Mouse (Mus musculus) CH12.LX (cell line): Measurements from ENCODE around the gene Vmn1r54. TPM values are rescaled to one million over a fixed set of nuclear protein-coding genes. Genes with fewer than 3 reads are reported as not detected.

Source experiments
- DNase-seq: peaks from one replicate; pipeline ENCODE4 v3.0.0-alpha.2; 2013; ENCODE audit errors: extremely low read depth
- H3K27ac ChIP-seq: 2 replicates; pipeline ENCODE4 v1.5.1; 2012; ENCODE audit warnings: low read depth, mild to moderate bottlenecking, control low read depth, moderate library complexity; ENCODE audit not compliant: insufficient read depth
- H3K27me3 ChIP-seq: replicated peaks from 2 replicates; pipeline ENCODE3; 2012; ENCODE audit warnings: inconsistent platforms
- H3K36me3 ChIP-seq, 2 experiments: replicated peaks in 1 of 2; 2 replicates each; pipeline versions ENCODE3 to v1.6.1; 2012; ENCODE audit warnings: inconsistent platforms in 1 of 2, low read length in 1 of 2, mild to moderate bottlenecking in 1 of 2, mixed read lengths in 1 of 2, moderate library complexity in 1 of 2; ENCODE audit not compliant: control insufficient read depth in 1 of 2, insufficient read depth in 1 of 2
- H3K4me1 ChIP-seq, 2 experiments: 2 replicates each; pipeline ENCODE4 v1.6.1; 2012; ENCODE audit warnings: inconsistent platforms in 1 of 2, moderate library complexity in 1 of 2; ENCODE audit not compliant: insufficient read depth in 2 of 2, control insufficient read depth in 1 of 2
- H3K4me2 ChIP-seq: 2 replicates; pipeline ENCODE4 v1.6.1; 2012; ENCODE audit warnings: low read depth, mild to moderate bottlenecking, control low read depth; ENCODE audit not compliant: poor library complexity, insufficient read depth, severe bottlenecking
- H3K4me3 ChIP-seq, 3 experiments: fragments of 150-350 bp in 1 of 3; sonication (generic) in 1 of 3; replicated peaks in 1 of 3; 2 replicates each; pipeline versions ENCODE3 to v1.5.1; 2011 to 2012; ENCODE audit warnings: low read depth in 2 of 3, low read length in 2 of 3, mild to moderate bottlenecking in 2 of 3, moderate library complexity in 2 of 3, control low read depth in 1 of 3, improper control_type of control experiment in 1 of 3, inconsistent platforms in 1 of 3, mixed read lengths in 1 of 3; ENCODE audit not compliant: poor library complexity in 1 of 3
- H3K79me2 ChIP-seq: replicated peaks from 2 replicates; pipeline ENCODE4 v1.6.1; 2012; ENCODE audit warnings: mild to moderate bottlenecking, moderate library complexity; ENCODE audit not compliant: control insufficient read depth, poor library complexity, insufficient read depth, severe bottlenecking; ENCODE audit errors: extremely low read depth
- H3K9ac ChIP-seq: 2 replicates; pipeline ENCODE4 v1.6.1; 2012; ENCODE audit warnings: low read depth, mild to moderate bottlenecking, control low read depth, moderate library complexity; ENCODE audit not compliant: insufficient read depth
- H3K9me3 ChIP-seq: replicated peaks from 2 replicates; pipeline ENCODE3; 2012; ENCODE audit warnings: low read length, inconsistent platforms, mixed read lengths
- BHLHE40 ChIP-seq: IDR thresholded peaks from 2 replicates; pipeline ENCODE4 v1.6.1; 2011; ENCODE audit warnings: mild to moderate bottlenecking, low read depth, low read length, improper control_type of control experiment
- CHD2 ChIP-seq: IDR thresholded peaks from 2 replicates; pipeline ENCODE4 v1.6.1; 2011; ENCODE audit warnings: low read length, improper control_type of control experiment
- CTCF ChIP-seq, 2 experiments: IDR thresholded peaks in 1 of 2; conservative IDR thresholded peaks in 1 of 2; 2 replicates each; pipeline ENCODE4 v1.5.1; 2011 to 2012; ENCODE audit warnings: low read depth in 2 of 2, low read length in 2 of 2, improper control_type of control experiment in 1 of 2, inconsistent platforms in 1 of 2, mild to moderate bottlenecking in 1 of 2, moderate library complexity in 1 of 2
- EP300 ChIP-seq: IDR thresholded peaks from 2 replicates; pipeline ENCODE4 v1.6.1; 2011; ENCODE audit warnings: low read length, improper control_type of control experiment
- ETS1 ChIP-seq: conservative IDR thresholded peaks from 2 replicates; pipeline ENCODE4 v1.6.1; 2012; ENCODE audit warnings: low read depth, mild to moderate bottlenecking, inconsistent platforms, low read length, improper control_type of control experiment, moderate library complexity
- GABPA ChIP-seq: IDR thresholded peaks from 2 replicates; pipeline ENCODE4 v1.6.1; 2012; ENCODE audit warnings: low read depth, low read length, improper control_type of control experiment, inconsistent platforms; ENCODE audit not compliant: insufficient replicate concordance
- HCFC1 ChIP-seq: IDR thresholded peaks from 2 replicates; pipeline ENCODE4 v1.6.1; 2012; ENCODE audit warnings: low read depth, mild to moderate bottlenecking, inconsistent platforms, low read length, improper control_type of control experiment
- IRF4 ChIP-seq: IDR thresholded peaks from 2 replicates; pipeline ENCODE4 v1.6.1; 2014; ENCODE audit warnings: low read depth, mild to moderate bottlenecking, inconsistent platforms, low read length, improper control_type of control experiment
- KAT2A ChIP-seq: IDR thresholded peaks from 2 replicates; pipeline ENCODE4 v1.6.1; 2012; ENCODE audit warnings: low read length, improper control_type of control experiment, inconsistent platforms; ENCODE audit not compliant: insufficient replicate concordance
- MAFK ChIP-seq: IDR thresholded peaks from 2 replicates; pipeline ENCODE4 v1.6.1; 2011; ENCODE audit warnings: low read length, improper control_type of control experiment; ENCODE audit not compliant: insufficient replicate concordance
- MAX ChIP-seq: IDR thresholded peaks from 2 replicates; pipeline ENCODE4 v1.6.1; 2011; ENCODE audit warnings: low read length, improper control_type of control experiment
- MYC ChIP-seq: IDR thresholded peaks from 2 replicates; pipeline ENCODE4 v1.6.1; 2011; ENCODE audit warnings: low read depth, mild to moderate bottlenecking, improper control_type of control experiment, low read length
- NELFE ChIP-seq: IDR thresholded peaks from 2 replicates; pipeline ENCODE4 v1.6.1; 2011; ENCODE audit warnings: low read depth, low read length, improper control_type of control experiment
- NRF1 ChIP-seq: IDR thresholded peaks from 2 replicates; pipeline ENCODE4 v1.6.1; 2014; ENCODE audit warnings: low read depth, mild to moderate bottlenecking, inconsistent platforms, low read length, improper control_type of control experiment, moderate library complexity
- POLR2A ChIP-seq: IDR thresholded peaks from 2 replicates; pipeline ENCODE4 v1.6.1; 2011; ENCODE audit warnings: low read depth, mild to moderate bottlenecking, improper control_type of control experiment, low read length
- POLR2AphosphoS2 ChIP-seq: IDR thresholded peaks from 2 replicates; pipeline ENCODE4 v1.6.1; 2011; ENCODE audit warnings: low read depth, low read length, improper control_type of control experiment
- RAD21 ChIP-seq: IDR thresholded peaks from 2 replicates; pipeline ENCODE4 v1.6.1; 2011; ENCODE audit warnings: low read depth, mild to moderate bottlenecking, low read length, improper control_type of control experiment, moderate library complexity
- RCOR1 ChIP-seq: conservative IDR thresholded peaks from 2 replicates; pipeline ENCODE4 v1.6.1; 2012; ENCODE audit warnings: low read depth, mild to moderate bottlenecking, inconsistent platforms, low read length, improper control_type of control experiment
- SIN3A ChIP-seq: IDR thresholded peaks from 2 replicates; pipeline ENCODE4 v1.6.1; 2012; ENCODE audit warnings: low read length, improper control_type of control experiment, inconsistent platforms
- TBP ChIP-seq: conservative IDR thresholded peaks from 2 replicates; pipeline ENCODE4 v1.6.1; 2011; ENCODE audit warnings: low read depth, low read length, improper control_type of control experiment
- USF1 ChIP-seq: IDR thresholded peaks from 2 replicates; pipeline ENCODE4 v1.6.1; 2014; ENCODE audit warnings: low read depth, mild to moderate bottlenecking, inconsistent platforms, low read length, improper control_type of control experiment
- USF2 ChIP-seq: conservative IDR thresholded peaks from 2 replicates; pipeline ENCODE4 v1.6.1; 2011; ENCODE audit warnings: low read depth, low read length, improper control_type of control experiment
- ZC3H11A ChIP-seq: IDR thresholded peaks from 2 replicates; pipeline ENCODE4 v1.6.1; 2012; ENCODE audit warnings: low read depth, mild to moderate bottlenecking, inconsistent platforms, low read length, improper control_type of control experiment
- ZNF384 ChIP-seq: IDR thresholded peaks from 2 replicates; pipeline ENCODE4 v1.6.1; 2012; ENCODE audit warnings: low read depth, low read length, improper control_type of control experiment, inconsistent platforms
- dilution Hi-C: fragments of 300-500 bp; cut with MboI; formaldehyde crosslinking; loops from 2 replicates; pipeline ENCODE4 v1.14.3; 2020; ENCODE audit warnings: low sequenced_read_pairs; ENCODE audit not compliant: extremely low pct_unique_long_range_greater_than_20kb, extremely low pct_ligation_motif_present
- in situ Hi-C: fragments of 300-500 bp; cut with MboI; formaldehyde crosslinking; loops from 3 replicates; pipeline ENCODE4 v1.14.3; 2019; ENCODE audit warnings: low sequenced_read_pairs, low pct_ligation_motif_present, low pct_unique_long_range_greater_than_20kb, mixed read lengths
- polyA plus RNA-seq: library from polyadenylated mRNA; unstranded; fragments of >175 nt; gene quantifications from 2 replicates; pipeline ENCODE4 v1.2.1, GENCODE M21; 2012; ENCODE audit warnings: low read depth; ENCODE audit not compliant: insufficient read length
- total RNA-seq, 2 experiments: library from RNA; depleted of rRNA; stranded (reverse); fragments of 300-350 nt in 1 of 2; fragments of >200 nt in 1 of 2; gene quantifications; 2 replicates each; pipeline ENCODE4 v1.2.3; 2012 to 2014

The Vmn1r54 gene
- total and polyA plus RNA-seq, 3 experiments: not detected

- Histone ChIP-seq H3K4me1 (no peaks in the 10 kb centered on the region), H3K9me3 (peaks cover 6% of the 10 kb centered on the region), H3K36me3 (no peaks in the 10 kb centered on the region), H3K9ac (no peak overlapping the region), H3K4me2 (no peak overlapping the region), H3K4me3 (no peak overlapping the region), H3K79me2 (no peaks in the 10 kb centered on the region), H3K27ac (no peak overlapping the region), H3K27me3 (peaks cover 32% of the 10 kb centered on the region)
- in situ Hi-C loops: no loop called here
- DNase-seq: no peak
- dilution Hi-C loops: no loop called here
- TF ChIP-seq MYC (no peak), HCFC1 (no peak), MAFK (no peak), ZC3H11A (no peak), ETS1 (no peak), MAX (no peak), NRF1 (no peak), SIN3A (no peak), RAD21 (no peak), CTCF (conservative IDR thresholded peaks at IDR 0.05 in 1 of 2, IDR thresholded peaks at IDR 0.05 in 1 of 2; ENCODE audit: low read depth in 2 of 2, low read length in 2 of 2) (no peak), POLR2AphosphoS2 (no peak), TBP (no peak), GABPA (no peak), CHD2 (no peak), BHLHE40 (no peak), POLR2A (no peak)
Measured at GRCm38 (mm10) chr6:90315961-90316360, 69.9 kb downstream of the Vmn1r54 start.

- TF ChIP-seq SIN3A (no peak), RCOR1 (no peak), CTCF (conservative IDR thresholded peaks at IDR 0.05 in 1 of 2, IDR thresholded peaks at IDR 0.05 in 1 of 2; ENCODE audit: low read depth in 2 of 2, low read length in 2 of 2) (no peak), CHD2 (no peak), ETS1 (no peak), POLR2AphosphoS2 (no peak), ZNF384 (no peak), BHLHE40 (no peak), KAT2A (no peak), MAX (no peak), TBP (no peak), NELFE (no peak), MAFK (no peak), EP300 (no peak), USF1 (no peak), USF2 (no peak), IRF4 (no peak), MYC (no peak), ZC3H11A (no peak)
- dilution Hi-C loops: no loop called here
- no peak overlapping the region for H3K4me2 ChIP-seq
- peaks cover 6% of the 10 kb centered on the region for H3K9me3 ChIP-seq
- no peaks in the 10 kb centered on the region for H3K36me3 ChIP-seq
- peaks cover 27% of the 10 kb centered on the region for H3K27me3 ChIP-seq
- DNase-seq: no peak
- H3K79me2 ChIP-seq: no peaks in the 10 kb centered on the region
- no peak overlapping the region for H3K27ac ChIP-seq
- no peak overlapping the region for H3K4me3 ChIP-seq
- in situ Hi-C loops: no loop called here
- no peaks in the 10 kb centered on the region for H3K4me1 ChIP-seq
- no peak overlapping the region for H3K9ac ChIP-seq
Measured at GRCm38 (mm10) chr6:90317510-90318258, 71.6 kb downstream of the Vmn1r54 start.
